In genomic region chr4:148140098-148141011, GRCm38 (mm10) we compare ENCODE assay signal across 8 mouse cellular contexts. TPM values are rescaled to one million over a fixed set of nuclear protein-coding genes. Genes with fewer than 3 reads are reported as not detected.
DNase-seq lines count a peak whose midpoint lies in the region; ATAC-seq and TF ChIP-seq lines count a peak whose summit lies in the region.

No protein-coding gene starts in this region.

- TF ChIP-seq POLR2A in lung, adult 2 months (IDR thresholded peaks at IDR 0.05; ENCODE audit: borderline replicate concordance, extremely low read depth, low read depth, low read length): peak; percentile 62; the same call in 1 of the 2 replicates

- peaks cover 9% of the 10 kb centered on the region; the same call in 1 of the 2 replicates for H3K36me3 ChIP-seq in forebrain, embryonic 15.5 days

- peak overlapping the region; percentile 93 for H3K4me2 ChIP-seq in forebrain, embryonic 15.5 days (replicated peaks)

- ATAC-seq in forebrain, embryonic 15.5 days (replicated peaks): peak; percentile 95
- ATAC-seq in neutrophil, adult 5-6 weeks (ENCODE audit: extremely low read depth, insufficient number of reproducible peaks, low FRiP score, poor library complexity, severe bottlenecking): peak; percentile 90

- peak overlapping the region; percentile 70 for H3K9ac ChIP-seq in forebrain, embryonic 15.5 days (replicated peaks)

- DNase-seq in ES-CJ7 (ENCODE audit: low read depth, low spot score): peak; percentile 93
- DNase-seq in cerebellum, adult 11 months: peak; percentile 95
- DNase-seq in heart, postnatal 25 days (ENCODE audit: low spot score): peak; percentile 87
- DNase-seq in layer of hippocampus, adult 18-20 months (ENCODE audit: low spot score in 2 of 2): peak; percentile 88 to 94
- DNase-seq in lung, adult 2 months: peak; percentile 97
- peak; percentile 89 to 92 for DNase-seq in thymus, adult 18-20 months

- TF ChIP-seq CTCF in lung, adult 2 months (IDR thresholded peaks at IDR 0.05; ENCODE audit: insufficient read depth, low read length): peak; percentile 80

- WGBS in forebrain, embryonic 15.5 days: under 1% methylated on average over 64 of the region's 65 CpGs
- under 1% methylated on average over 65 of the region's 65 CpGs for WGBS in lung, adult 2 months

- H3K4me3 ChIP-seq in forebrain, embryonic 15.5 days: peak overlapping the region; percentile 57
- peak overlapping the region; percentile 96 for H3K4me3 ChIP-seq in lung, adult 2 months (replicated peaks; ENCODE audit: extremely low read depth, low read depth, low read length)

- H3K27me3 ChIP-seq in forebrain, embryonic 15.5 days: peaks cover 4% of the 10 kb centered on the region; the same call in 1 of the 2 replicates

- intact Hi-C loops in heart, postnatal 25 days (cut with DNase I): loop anchor here (2.0 kb wide), 1 partner anchor 14 kb away; no protein-coding TSS in a partner anchor

- peak overlapping the region; percentile 93 for H3K27ac ChIP-seq in forebrain, embryonic 15.5 days (replicated peaks)

- no peaks in the 10 kb centered on the region for H3K9me3 ChIP-seq in forebrain, embryonic 15.5 days

- H3K4me1 ChIP-seq in forebrain, embryonic 15.5 days: peaks cover 22% of the 10 kb centered on the region
- H3K4me1 ChIP-seq in lung, adult 2 months (ENCODE audit: control insufficient read depth, insufficient read depth, low read length): 0 out of 2 replicates have a peak, but pooled peaks cover 2% of the 10 kb centered on the region

RNA-seq across cellular contexts. Expression of gene Draxin, which starts 9.9 kb away (rescaled TPM):
- polyA plus RNA-seq in forebrain, embryonic 15.5 days (2015; fragmentation: Nextera tagmentation; extraction: Ambion mirVana): 21.2 TPM in 2 replicates
- total RNA-seq in heart, postnatal 25 days (2021): under 1 TPM; 0.05 to 0.11 TPM
- under 1 TPM; 0.15 to 0.27 TPM for total RNA-seq in layer of hippocampus, adult 18-20 months (2021)
- 0.15 and 0.59 TPM in 2 replicates for polyA plus RNA-seq in lung, adult 2 months (2012; rRNA removed)
- total RNA-seq in neutrophil, adult 5-6 weeks (2017): 0.93 and 1.4 TPM in 2 replicates

RNA-seq across cellular contexts. Expression of gene Mad2l2, which starts 10.2 kb away (rescaled TPM):
- polyA plus RNA-seq in forebrain, embryonic 15.5 days (2015; fragmentation: Nextera tagmentation; extraction: Ambion mirVana): 123 and 127 TPM in 2 replicates
- 10 to 100 TPM; 11.9 to 12.8 TPM for total RNA-seq in heart, postnatal 25 days (2021)
- total RNA-seq in layer of hippocampus, adult 18-20 months (2021): 10 to 100 TPM; 11.2 to 13.1 TPM
- polyA plus RNA-seq in lung, adult 2 months (2012; rRNA removed): 26.9 and 30.8 TPM in 2 replicates
- total RNA-seq in neutrophil, adult 5-6 weeks (2017): 8.7 and 12.2 TPM in 2 replicates

RNA-seq across cellular contexts. Expression of gene Fbxo6, which starts 11.6 kb away (rescaled TPM):
- 15.6 and 18.0 TPM in 2 replicates for polyA plus RNA-seq in forebrain, embryonic 15.5 days (2015; fragmentation: Nextera tagmentation; extraction: Ambion mirVana)
- total RNA-seq in heart, postnatal 25 days (2021): 10 to 100 TPM; 34.5 to 37.5 TPM
- 10 to 100 TPM; 30.3 to 33.3 TPM for total RNA-seq in layer of hippocampus, adult 18-20 months (2021)
- 64.5 and 84.4 TPM in 2 replicates for polyA plus RNA-seq in lung, adult 2 months (2012; rRNA removed)
- total RNA-seq in neutrophil, adult 5-6 weeks (2017): 10.2 and 11.3 TPM in 2 replicates

RNA-seq across cellular contexts. Expression of gene Fbxo44, which starts 19.9 kb away (rescaled TPM):
- 60.7 and 64.6 TPM in 2 replicates for polyA plus RNA-seq in forebrain, embryonic 15.5 days (2015; fragmentation: Nextera tagmentation; extraction: Ambion mirVana)
- total RNA-seq in heart, postnatal 25 days (2021): 10 to 100 TPM; 16.0 to 16.9 TPM
- total RNA-seq in layer of hippocampus, adult 18-20 months (2021): 100 to 1,000 TPM; 133 to 136 TPM
- polyA plus RNA-seq in lung, adult 2 months (2012; rRNA removed): 13.3 and 21.5 TPM in 2 replicates
- 0.93 and 1.8 TPM in 2 replicates for total RNA-seq in neutrophil, adult 5-6 weeks (2017)

RNA-seq across cellular contexts. Expression of gene Fbxo2, which starts 20.1 kb away (rescaled TPM):
- polyA plus RNA-seq in forebrain, embryonic 15.5 days (2015; fragmentation: Nextera tagmentation; extraction: Ambion mirVana): 4.5 and 4.7 TPM in 2 replicates
- under 1 TPM in 1 of 2 experiments, not detected in 1; 0.20 TPM for total RNA-seq in heart, postnatal 25 days (2021)
- total RNA-seq in layer of hippocampus, adult 18-20 months (2021): 100 to 1,000 TPM; 118 TPM
- 1.9 and 2.6 TPM in 2 replicates for polyA plus RNA-seq in lung, adult 2 months (2012; rRNA removed)
- not detected in 2 replicates for total RNA-seq in neutrophil, adult 5-6 weeks (2017)

Comparison
In these comparisons a context has a peak if more than half of its experiments do, and no peak if none do; other contexts are left out.
1. Peak in every context shown above with its lines: DNase-seq, ATAC-seq, H3K4me3 ChIP-seq and H3K27ac ChIP-seq.